Mouse (Mus musculus): ENCODE data around the gene App.

The App gene

GRCm38 (mm10) chr16:85012695-85013094 is 160.9 kb downstream of the App start:
- DNase-seq, result no peak

GRCm38 (mm10) chr16:85012172-85012571 is 161.4 kb downstream of the App start:
- no peak for DNase-seq

- no peak for DNase-seq
Observed at GRCm38 (mm10) chr16:85010651-85011050, 162.9 kb downstream of the App start.

- no peak for DNase-seq
Observed at GRCm38 (mm10) chr16:85008866-85009645, 164.5 kb downstream of the App start.

- no peak for DNase-seq
Observed at GRCm38 (mm10) chr16:85001939-85002556, 171.5 kb downstream of the App start.

- DNase-seq, result no peak
Observed at GRCm38 (mm10) chr16:85000304-85000703, 173.3 kb downstream of the App start.

GRCm38 (mm10) chr16:84997551-84997950 is 176.0 kb downstream of the App start:
- no peak for DNase-seq

- no peak for DNase-seq
Observed at GRCm38 (mm10) chr16:84995441-84995867, 178.1 kb downstream of the App start.

- no peak for DNase-seq
Observed at GRCm38 (mm10) chr16:84992888-84993287, 180.7 kb downstream of the App start.

GRCm38 (mm10) chr16:84991011-84991410 is 182.6 kb downstream of the App start:
- DNase-seq, result no peak

- DNase-seq, result peak in 1 of 2 experiments; percentile 7
Observed at GRCm38 (mm10) chr16:84989938-84990337, 183.6 kb downstream of the App start.

- no peak for DNase-seq
Observed at GRCm38 (mm10) chr16:84989476-84989875, 184.1 kb downstream of the App start.

- DNase-seq, result no peak
Observed at GRCm38 (mm10) chr16:84987724-84988287, 185.8 kb downstream of the App start.

GRCm38 (mm10) chr16:84986016-84986631 is 187.4 kb downstream of the App start:
- no peak for DNase-seq

GRCm38 (mm10) chr16:84985340-84985739 is 188.2 kb downstream of the App start:
- no peak for DNase-seq

GRCm38 (mm10) chr16:84983428-84983827 is 190.1 kb downstream of the App start:
- DNase-seq, result no peak

- no peak for DNase-seq
Observed at GRCm38 (mm10) chr16:84982589-84982988, 191.0 kb downstream of the App start.

GRCm38 (mm10) chr16:84978589-84978988 is 195.0 kb downstream of the App start:
- DNase-seq, result no peak

- no peak for DNase-seq
Observed at GRCm38 (mm10) chr16:84974176-84974518, 199.4 kb downstream of the App start.

- DNase-seq, result no peak
Observed at GRCm38 (mm10) chr16:84973446-84974175, 200.0 kb downstream of the App start.

GRCm38 (mm10) chr16:84971535-84972330 is 201.8 kb downstream of the App start:
- DNase-seq, result no peak

GRCm38 (mm10) chr16:84969026-84969425 is 204.5 kb downstream of the App start:
- DNase-seq, result no peak

All from thymus, postnatal 36 days (tissue).